Mouse (Mus musculus) urinary bladder, adult 2 months (tissue): ENCODE measurements around the gene Pus10. TPM values are rescaled to one million over a fixed set of nuclear protein-coding genes. Genes with fewer than 3 reads are reported as not detected.

ENCODE experiments used
- DNase-seq: peaks from one replicate; pipeline ENCODE4 v3.0.0; 2022; ENCODE audit warnings: low spot score
- polyA plus RNA-seq: library from polyadenylated mRNA; depleted of rRNA; stranded (reverse); fragments of >200 nt; gene quantifications from 2 replicates; pipeline ENCODE4 v1.2.3, GENCODE M21; 2012

The Pus10 gene
- polyA plus RNA-seq, 1 experiment = 11.2 TPM

DNA sequence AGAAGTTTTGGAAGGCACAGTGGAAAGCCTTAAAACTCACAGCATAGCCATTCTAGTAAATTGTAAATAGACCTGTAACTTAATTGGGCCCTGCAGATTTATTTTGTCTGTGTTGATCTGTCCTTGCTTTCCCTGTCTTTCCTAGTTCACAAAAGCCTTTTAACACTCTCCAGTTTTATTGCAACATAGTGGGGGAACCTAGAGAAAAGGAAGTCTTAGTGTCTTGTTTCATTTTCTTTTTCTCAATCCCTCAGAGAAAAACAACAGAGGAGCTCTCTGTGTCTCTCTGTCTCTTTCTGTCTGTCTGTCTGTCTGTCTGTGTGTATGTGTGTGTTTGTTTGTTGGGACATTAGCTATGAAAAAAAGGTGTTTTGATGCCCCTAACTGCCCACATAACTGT is 30.4 kb downstream of the Pus10 start:
- no peak for DNase-seq

- DNase-seq = no peak
These were observed 33.1 kb downstream of the Pus10 start for GRCm38 (mm10) chr11:23698526-23698925.

DNA sequence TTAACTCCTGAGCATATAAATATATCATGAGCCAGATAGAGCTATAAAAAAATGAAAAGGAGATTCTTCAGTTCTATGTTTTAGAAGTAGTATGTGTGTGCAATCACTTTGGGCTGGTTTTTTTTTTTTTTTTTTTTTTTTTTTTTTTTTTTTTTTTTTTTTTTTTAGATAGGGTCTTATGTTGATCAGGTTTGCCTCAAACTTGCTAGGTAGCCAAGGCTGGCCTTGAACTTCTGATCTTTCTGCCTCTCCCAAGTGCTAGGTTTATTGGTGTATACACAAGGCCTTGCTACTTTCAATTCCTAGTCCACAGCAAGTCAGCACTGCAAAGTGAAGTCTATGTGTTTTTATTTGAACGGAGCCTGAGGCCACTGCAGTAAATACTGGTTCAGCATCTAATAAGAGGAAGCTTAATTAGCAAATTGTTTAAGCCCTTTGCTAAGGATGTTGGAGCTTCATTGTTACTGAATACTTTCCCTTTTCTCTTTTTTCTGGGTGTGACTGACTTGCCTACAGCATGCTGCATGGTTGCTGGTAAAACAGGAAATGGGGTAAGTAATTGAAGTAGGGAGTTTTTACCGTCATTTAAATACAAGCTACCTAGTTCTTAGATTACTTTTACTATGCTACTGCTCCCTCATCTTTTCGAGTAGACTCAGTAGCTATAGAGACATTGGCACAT is 34.1 kb downstream of the Pus10 start:
- DNase-seq = no peak

- no peak for DNase-seq
These were observed 36.4 kb downstream of the Pus10 start for GRCm38 (mm10) chr11:23701831-23702230.

DNA sequence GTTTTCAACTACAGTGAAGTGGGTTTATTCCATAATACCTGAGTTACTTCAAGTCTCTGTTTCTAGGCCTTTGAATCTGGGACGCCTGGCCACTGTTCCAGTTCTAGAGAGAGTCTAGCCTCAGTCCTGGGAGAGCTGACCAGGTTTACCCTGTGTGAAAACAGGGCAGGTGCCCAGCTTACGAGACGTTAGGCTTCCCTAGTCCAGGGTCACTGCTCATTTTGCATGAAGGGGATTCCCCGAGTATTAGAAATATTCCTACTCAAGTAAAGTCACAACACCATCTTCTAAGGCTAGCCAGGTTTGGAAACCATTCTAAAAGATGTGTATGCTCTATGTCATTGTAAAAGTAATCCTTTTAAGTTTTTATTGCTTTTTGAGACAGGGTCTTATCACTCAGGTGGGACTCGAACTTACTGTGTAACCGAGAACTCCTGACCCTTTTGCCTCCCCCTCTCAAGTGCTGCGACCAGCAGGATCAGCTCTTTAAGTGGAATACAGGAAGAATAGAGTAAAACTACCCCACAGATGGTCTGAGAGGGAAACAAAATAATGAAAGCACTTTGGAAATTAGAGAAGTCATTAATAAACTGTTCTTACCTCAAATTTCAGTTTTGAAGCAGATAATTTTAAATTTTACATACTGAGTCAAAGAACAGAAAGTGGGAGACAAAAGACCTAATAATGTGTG is 39.3 kb downstream of the Pus10 start:
- DNase-seq = no peak

DNA sequence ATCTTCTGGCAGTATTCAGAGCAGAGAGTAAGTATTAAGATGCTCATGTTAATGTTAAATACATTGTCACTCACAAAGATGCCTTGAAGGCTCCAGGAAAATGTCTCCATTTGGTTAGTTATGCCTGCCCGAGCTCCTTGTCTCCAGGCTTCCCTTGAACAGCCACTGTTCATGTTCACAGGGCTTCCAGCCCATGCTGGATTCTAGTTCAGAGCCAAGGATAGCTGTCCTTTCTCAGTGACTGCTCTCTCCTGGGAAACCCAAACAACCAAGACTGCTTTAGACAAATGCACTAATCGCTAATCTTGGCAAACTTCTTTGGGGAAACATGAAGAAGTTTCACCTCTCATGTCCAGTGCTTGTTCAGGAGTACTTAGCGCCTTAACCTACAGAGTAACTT is 46.8 kb downstream of the Pus10 start:
- DNase-seq = no peak

GRCm38 (mm10) chr11:23718856-23719255 is 53.4 kb downstream of the Pus10 start:
- no peak for DNase-seq

GRCm38 (mm10) chr11:23719825-23720224 is 54.4 kb downstream of the Pus10 start:
- DNase-seq = no peak

GRCm38 (mm10) chr11:23722326-23722725 is 56.9 kb downstream of the Pus10 start:
- no peak for DNase-seq

DNA sequence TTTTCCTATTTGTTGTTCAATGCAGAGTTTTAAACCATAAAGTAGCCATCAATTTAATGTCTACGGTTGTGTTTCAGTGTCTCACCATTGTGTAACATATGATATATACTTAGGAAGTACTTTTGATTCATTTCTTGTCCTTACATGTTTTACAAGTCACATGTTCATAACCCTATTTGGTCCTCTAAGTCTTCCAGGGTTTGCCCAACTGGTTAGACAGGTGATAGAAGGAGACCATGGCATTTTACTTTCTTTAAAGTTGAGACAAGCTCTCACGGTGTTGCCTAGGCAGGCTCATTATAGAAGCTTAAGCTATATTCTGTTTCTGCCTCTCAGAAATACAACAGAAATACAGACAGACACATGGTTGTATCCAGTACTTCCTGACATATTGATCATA is 60.4 kb downstream of the Pus10 start:
- no peak for DNase-seq

DNA sequence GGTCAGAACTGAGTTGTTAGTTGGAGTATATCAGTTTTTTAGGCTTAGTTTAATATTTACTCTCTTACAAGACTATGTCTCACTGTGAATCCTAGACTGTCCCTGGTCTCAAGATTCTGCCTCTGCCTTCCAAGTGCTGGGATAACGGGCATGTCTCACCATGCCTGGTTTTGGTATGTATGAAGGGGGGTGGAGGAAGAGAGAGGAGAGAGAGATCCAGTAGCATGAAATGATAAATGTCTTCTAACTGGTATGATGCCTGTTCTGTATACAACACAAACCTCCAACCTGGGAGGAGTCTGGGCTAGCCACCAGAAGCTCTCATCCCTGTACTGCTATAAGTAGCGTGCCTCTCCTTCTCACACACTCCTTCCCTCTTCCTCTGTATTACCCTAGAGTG is 61.0 kb downstream of the Pus10 start:
- DNase-seq = no peak

- DNase-seq = no peak
These were observed 62.7 kb downstream of the Pus10 start for GRCm38 (mm10) chr11:23728186-23728585.

GRCm38 (mm10) chr11:23730120-23730519 is 64.6 kb downstream of the Pus10 start:
- DNase-seq = no peak

GRCm38 (mm10) chr11:23732840-23733239 is 67.4 kb downstream of the Pus10 start:
- no peak for DNase-seq

GRCm38 (mm10) chr11:23734749-23735286 is 69.3 kb downstream of the Pus10 start:
- DNase-seq = no peak

GRCm38 (mm10) chr11:23735820-23736470 is 70.5 kb downstream of the Pus10 start:
- no peak for DNase-seq

DNA sequence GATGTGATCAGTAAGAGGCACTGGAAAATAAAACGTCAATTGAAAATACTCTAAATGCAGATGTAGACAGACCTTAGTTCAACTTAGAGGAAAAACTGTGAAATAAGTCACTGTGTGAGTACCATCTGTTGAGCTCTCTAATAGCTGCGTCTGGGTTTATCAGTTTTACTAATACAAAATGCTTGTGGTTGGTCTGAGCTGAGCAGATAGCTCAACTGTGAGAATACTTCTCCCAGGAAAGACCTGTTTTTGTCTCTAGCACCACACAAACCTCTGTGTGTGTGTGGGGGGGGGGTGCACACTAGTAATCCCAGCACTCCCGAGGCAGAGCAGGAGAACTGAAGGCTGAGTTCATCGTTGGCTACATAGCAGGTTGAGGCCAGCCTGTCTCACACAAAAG is 75.4 kb downstream of the Pus10 start:
- no peak for DNase-seq

- no peak for DNase-seq
These were observed 75.9 kb downstream of the Pus10 start for GRCm38 (mm10) chr11:23741386-23741785.

DNA sequence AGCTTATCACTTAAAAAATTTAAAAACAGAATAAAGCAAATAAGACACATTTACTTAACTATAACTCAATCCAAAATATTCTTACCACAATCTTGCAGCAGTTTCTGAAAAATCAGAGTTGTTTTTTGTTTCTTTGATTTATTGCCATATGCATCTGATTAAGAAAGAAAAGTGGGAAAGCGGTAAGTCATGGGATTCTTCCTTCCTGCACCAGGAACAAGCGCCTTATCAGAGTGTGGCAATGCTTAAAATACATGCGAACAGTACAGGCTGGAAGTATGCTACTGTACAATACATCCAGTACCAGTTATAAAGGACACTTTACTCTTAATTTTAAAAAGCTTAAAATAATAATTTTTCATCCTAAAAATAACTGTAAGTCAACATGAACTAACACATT is 78.9 kb downstream of the Pus10 start:
- no peak for DNase-seq

GRCm38 (mm10) chr11:23746102-23746501 is 80.6 kb downstream of the Pus10 start:
- DNase-seq = no peak

DNA sequence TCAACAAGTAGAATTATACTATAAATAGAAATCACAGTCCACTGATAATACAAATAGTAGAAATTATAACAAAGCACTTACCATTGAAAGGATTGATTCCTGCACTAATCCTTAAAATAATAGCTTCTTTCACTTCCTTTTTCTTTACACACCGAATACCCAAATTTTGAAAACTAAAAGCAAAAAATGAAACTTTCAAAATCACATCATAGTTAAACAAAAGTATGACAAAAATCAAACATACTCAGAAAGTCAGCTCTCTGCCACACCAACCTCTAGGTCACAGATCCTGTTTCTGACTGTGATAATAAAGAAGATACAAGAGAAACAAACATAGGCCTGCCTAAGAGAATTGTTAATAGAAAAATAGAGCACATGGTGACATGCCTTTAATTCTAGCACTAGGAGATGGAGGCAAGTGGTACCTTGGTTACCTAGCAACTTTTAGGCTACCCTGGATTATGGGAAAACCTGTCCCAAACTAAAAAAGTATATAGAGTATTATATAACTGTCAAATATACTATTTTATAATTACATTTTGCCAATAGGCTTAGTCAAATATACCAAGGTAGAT is 87.7 kb downstream of the Pus10 start:
- DNase-seq = no peak

GRCm38 (mm10) chr11:23754329-23754728 is 88.9 kb downstream of the Pus10 start:
- no peak for DNase-seq
